Mouse (Mus musculus): ENCODE data around the gene Gcc1.

Gene Gcc1

GRCm38 (mm10) chr6:28421469-28422000 is 6.7 kb downstream of the Gcc1 start:
- peak; percentile 88 for DNase-seq

- DNase-seq: no peak
Observed at GRCm38 (mm10) chr6:28420865-28421264, 7.3 kb downstream of the Gcc1 start.

GRCm38 (mm10) chr6:28420361-28420760 is 7.8 kb downstream of the Gcc1 start:
- no peak for DNase-seq

- DNase-seq: no peak
Observed at GRCm38 (mm10) chr6:28419673-28420072, 8.5 kb downstream of the Gcc1 start.

- peak; percentile 67 for DNase-seq
Observed at GRCm38 (mm10) chr6:28418449-28418848, 9.7 kb downstream of the Gcc1 start.

- no peak for DNase-seq
Observed at GRCm38 (mm10) chr6:28416981-28417380, 11.2 kb downstream of the Gcc1 start.

GRCm38 (mm10) chr6:28411236-28411635 is 17.0 kb downstream of the Gcc1 start:
- DNase-seq: no peak

GRCm38 (mm10) chr6:28410053-28410452 is 18.1 kb downstream of the Gcc1 start:
- no peak for DNase-seq

- no peak for DNase-seq
Observed at GRCm38 (mm10) chr6:28399791-28400190, 28.4 kb downstream of the Gcc1 start.

GRCm38 (mm10) chr6:28398726-28399125 is 29.5 kb downstream of the Gcc1 start:
- DNase-seq: no peak

GRCm38 (mm10) chr6:28397681-28398203 is 30.4 kb downstream of the Gcc1 start, which contains the start of gene Zfp800:
TSS of gene Zfp800 (minus strand) at chr6:28398005.
- peak; percentile 38 for DNase-seq

GRCm38 (mm10) chr6:28396853-28397457 is 31.2 kb downstream of the Gcc1 start:
- peak; percentile 28 for DNase-seq

- no peak for DNase-seq
Observed at GRCm38 (mm10) chr6:28396051-28396852, 31.9 kb downstream of the Gcc1 start.

GRCm38 (mm10) chr6:28389038-28389437 is 39.2 kb downstream of the Gcc1 start:
- no peak for DNase-seq

- DNase-seq: no peak
Observed at GRCm38 (mm10) chr6:28385169-28385568, 43.0 kb downstream of the Gcc1 start.

GRCm38 (mm10) chr6:28381983-28382382 is 46.2 kb downstream of the Gcc1 start:
- DNase-seq: no peak

GRCm38 (mm10) chr6:28369966-28370683 is 58.1 kb downstream of the Gcc1 start:
- DNase-seq: no peak

GRCm38 (mm10) chr6:28367575-28367974 is 60.6 kb downstream of the Gcc1 start:
- DNase-seq: no peak

Measured in right cerebral cortex, postnatal 4 days (tissue).